Mouse (Mus musculus) MEL (cell line): ENCODE measurements around the gene Oprm1.

Source experiments
- CTCF ChIP-seq, 3 experiments: IDR thresholded peaks in 2 of 3; conservative IDR thresholded peaks in 1 of 3; 2 replicates each; pipeline ENCODE4 v1.5.1; 2011 to 2012; ENCODE audit warnings: low read length in 3 of 3, low read depth in 2 of 3, mild to moderate bottlenecking in 2 of 3, improper control_type of control experiment in 1 of 3, inconsistent platforms in 1 of 3, mixed read lengths in 1 of 3, moderate library complexity in 1 of 3; ENCODE audit not compliant: control insufficient read depth in 1 of 3, insufficient read depth in 1 of 3, poor library complexity in 1 of 3, severe bottlenecking in 1 of 3
- MAX ChIP-seq: IDR thresholded peaks from 2 replicates; pipeline ENCODE4 v1.6.1; 2011; ENCODE audit warnings: low read length, improper control_type of control experiment
- POLR2A ChIP-seq, 2 experiments: IDR thresholded peaks; 2 replicates each; pipeline ENCODE4 v1.6.1; 2011 to 2012; ENCODE audit warnings: low read length in 2 of 2, mild to moderate bottlenecking in 2 of 2, control low read depth in 1 of 2, improper control_type of control experiment in 1 of 2, low read depth in 1 of 2, moderate library complexity in 1 of 2; ENCODE audit not compliant: control insufficient read depth in 1 of 2, insufficient read depth in 1 of 2, poor library complexity in 1 of 2
- SIN3A ChIP-seq: IDR thresholded peaks from 2 replicates; pipeline ENCODE4 v1.6.1; 2012; ENCODE audit warnings: low read length, improper control_type of control experiment, inconsistent platforms

- no peak for TF ChIP-seq MAX
- TF ChIP-seq POLR2A (IDR thresholded peaks at IDR 0.05; ENCODE audit: control insufficient read depth in 1 of 2, insufficient read depth in 1 of 2, low read depth in 1 of 2, low read length in 2 of 2, poor library complexity in 1 of 2): no peak
- TF ChIP-seq CTCF (IDR thresholded peaks at IDR 0.05 in 2 of 3, conservative IDR thresholded peaks at IDR 0.05 in 1 of 3; ENCODE audit: control insufficient read depth in 1 of 3, insufficient read depth in 1 of 3, low read depth in 2 of 3, low read length in 3 of 3, poor library complexity in 1 of 3, severe bottlenecking in 1 of 3): no peak
- TF ChIP-seq SIN3A: no peak
Observed at GRCm38 (mm10) chr10:7033459-7033858, 275.2 kb downstream of the Oprm1 start.
